Mouse (Mus musculus): Measurements from ENCODE around the gene Arhgef3. TPM values are rescaled to one million over a fixed set of nuclear protein-coding genes. Genes with fewer than 3 reads are reported as not detected.

Arhgef3 gene
- polyA plus RNA-seq, 2 experiments: 2.6 to 5.4 TPM

DNA sequence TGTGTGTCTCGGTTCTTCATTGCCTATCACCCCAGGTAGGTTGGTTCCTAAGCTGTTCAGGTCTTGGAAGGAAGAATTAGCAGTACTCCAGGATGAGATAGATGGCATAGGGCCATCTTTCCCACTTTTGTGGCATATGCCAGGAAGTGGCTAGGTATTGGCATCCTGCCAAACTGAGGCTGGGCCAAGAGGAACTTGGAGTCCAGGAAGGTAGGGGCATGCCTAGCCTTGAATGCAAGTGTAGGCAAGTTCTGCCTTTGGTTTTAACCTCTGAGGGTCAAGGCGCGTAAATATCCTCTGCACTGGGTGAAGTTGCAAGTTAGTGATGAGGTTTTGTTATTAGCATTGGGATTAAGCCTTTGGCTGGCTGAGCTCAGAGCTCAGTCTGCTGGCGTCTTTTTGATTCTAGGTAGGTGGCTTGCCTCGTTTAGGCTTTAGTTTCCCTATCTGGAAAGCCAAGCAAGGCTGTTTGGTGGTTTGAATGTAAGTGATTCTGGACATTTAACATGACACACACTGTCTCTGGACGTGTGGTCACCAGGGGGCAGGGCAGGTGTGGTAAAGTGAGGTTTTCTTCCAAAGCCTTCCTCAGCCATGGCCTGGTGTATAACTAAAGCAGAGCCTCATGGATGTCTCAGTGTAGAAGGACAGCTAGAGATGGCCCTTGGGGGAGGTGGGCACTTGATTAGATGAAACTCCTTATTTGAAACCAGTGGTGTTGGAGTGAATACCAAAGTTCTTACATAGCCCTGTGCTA lies 5.8 kb upstream of the Arhgef3 start:
- Histone ChIP-seq H3K4me3 (ENCODE audit: insufficient read depth in 1 of 2, low read depth in 2 of 2, low read length in 2 of 2) (no peak overlapping the region), H3K9ac (replicated peaks) (no peak overlapping the region), H3K4me2 (ENCODE audit: low read depth) (no peak overlapping the region), H3K27ac (no peak overlapping the region), H3K9me3 (ENCODE audit: control insufficient read depth, low read length) (no peaks in the 10 kb centered on the region), H3K27me3 (ENCODE audit: control insufficient read depth, insufficient read depth, low read length) (no peaks in the 10 kb centered on the region), H3K36me3 (replicated peaks; ENCODE audit: control insufficient read depth, insufficient read depth, low read depth) (no peaks in the 10 kb centered on the region), H3K4me1 (replicated peaks; ENCODE audit: control insufficient read depth in 2 of 2, insufficient read depth in 2 of 2, low read length in 1 of 2) (no peaks in the 10 kb centered on the region)
- DNase-seq (ENCODE audit: low read depth in 3 of 3, low spot score in 3 of 3) (no peak), ATAC-seq (ENCODE audit: insufficient read depth) (no peak)
- 46% methylated on average over 6 of the region's 6 CpGs for WGBS (ENCODE audit: insufficient replicate concordance)
- TF ChIP-seq EP300 (IDR thresholded peaks at IDR 0.05; ENCODE audit: low read depth) (no peak), CTCF (IDR thresholded peaks at IDR 0.05; ENCODE audit: low read depth) (peak; percentile 27)

- Histone ChIP-seq H3K36me3 (replicated peaks; ENCODE audit: control insufficient read depth, insufficient read depth, low read depth) (no peaks in the 10 kb centered on the region), H3K9ac (replicated peaks) (no peak overlapping the region), H3K4me1 (replicated peaks; ENCODE audit: control insufficient read depth in 2 of 2, insufficient read depth in 2 of 2, low read length in 1 of 2) (no peaks in the 10 kb centered on the region), H3K4me2 (ENCODE audit: low read depth) (peak overlapping the region; percentile 62), H3K4me3 (ENCODE audit: insufficient read depth in 1 of 2, low read depth in 2 of 2, low read length in 2 of 2) (peak overlapping the region; percentile 35 to 47), H3K27ac (no peak overlapping the region), H3K9me3 (ENCODE audit: control insufficient read depth, low read length) (no peaks in the 10 kb centered on the region), H3K27me3 (ENCODE audit: control insufficient read depth, insufficient read depth, low read length) (peaks cover 11% of the 10 kb centered on the region)
- 16% methylated on average over 11 of the region's 11 CpGs for WGBS (ENCODE audit: insufficient replicate concordance)
- DNase-seq (ENCODE audit: low read depth in 3 of 3, low spot score in 3 of 3) (no peak), ATAC-seq (ENCODE audit: insufficient read depth) (no peak)
- TF ChIP-seq EP300 (IDR thresholded peaks at IDR 0.05; ENCODE audit: low read depth): no peak
- TF ChIP-seq CTCF (IDR thresholded peaks at IDR 0.05; ENCODE audit: low read depth): no peak
These were observed 569 bp downstream of the Arhgef3 start for GRCm38 (mm10) chr14:27115275-27115660.

- ATAC-seq (ENCODE audit: insufficient read depth) (no peak), DNase-seq (ENCODE audit: low read depth in 3 of 3, low spot score in 3 of 3) (no peak)
- 49% methylated on average over 6 of the region's 6 CpGs for WGBS (ENCODE audit: insufficient replicate concordance)
- peaks cover 11% of the 10 kb centered on the region for H3K27me3 ChIP-seq (ENCODE audit: control insufficient read depth, insufficient read depth, low read length)
- no peak overlapping the region for H3K4me3 ChIP-seq (ENCODE audit: insufficient read depth in 1 of 2, low read depth in 2 of 2, low read length in 2 of 2)
- H3K27ac ChIP-seq: no peak overlapping the region
- no peak overlapping the region for H3K4me2 ChIP-seq (ENCODE audit: low read depth)
- TF ChIP-seq EP300 (IDR thresholded peaks at IDR 0.05; ENCODE audit: low read depth) (no peak), CTCF (IDR thresholded peaks at IDR 0.05; ENCODE audit: low read depth) (no peak)
- no peaks in the 10 kb centered on the region for H3K36me3 ChIP-seq (replicated peaks; ENCODE audit: control insufficient read depth, insufficient read depth, low read depth)
- no peaks in the 10 kb centered on the region for H3K9me3 ChIP-seq (ENCODE audit: control insufficient read depth, low read length)
- no peaks in the 10 kb centered on the region for H3K4me1 ChIP-seq (replicated peaks; ENCODE audit: control insufficient read depth in 2 of 2, insufficient read depth in 2 of 2, low read length in 1 of 2)
- H3K9ac ChIP-seq (replicated peaks): no peak overlapping the region
These were observed 1.3 kb downstream of the Arhgef3 start for GRCm38 (mm10) chr14:27115991-27116390.

DNA sequence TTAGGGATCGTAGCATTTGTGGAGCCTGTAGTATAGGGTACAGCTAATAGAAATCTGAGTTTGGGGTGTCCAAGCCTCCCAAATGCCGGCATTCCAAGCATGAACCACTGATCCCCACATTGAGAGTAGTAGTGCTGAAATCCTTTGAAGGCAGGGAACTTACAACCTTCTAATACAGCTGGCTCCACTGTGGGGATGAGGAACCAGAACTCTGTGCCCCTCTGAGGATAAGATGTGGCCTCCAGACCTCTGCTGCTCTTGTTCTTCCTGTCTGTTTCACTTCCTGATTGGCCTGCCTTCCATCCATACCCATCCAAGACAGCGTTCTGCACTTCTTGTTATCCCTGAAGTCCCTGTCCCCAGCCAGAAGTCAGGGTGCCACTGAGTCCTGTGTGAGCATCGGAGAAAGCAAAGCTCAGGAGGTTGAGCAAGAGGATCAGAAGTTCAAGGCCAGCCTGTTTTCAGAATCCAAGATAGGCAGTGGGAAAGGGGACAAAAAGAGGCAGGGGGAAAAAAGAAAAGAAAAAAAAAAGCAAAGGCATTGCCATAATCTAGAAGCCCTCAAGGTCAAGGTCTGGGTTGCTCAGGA lies 2.0 kb downstream of the Arhgef3 start:
- no peak overlapping the region for H3K4me2 ChIP-seq (ENCODE audit: low read depth)
- H3K27ac ChIP-seq: no peak overlapping the region
- H3K9me3 ChIP-seq (ENCODE audit: control insufficient read depth, low read length): no peaks in the 10 kb centered on the region
- H3K4me3 ChIP-seq (ENCODE audit: insufficient read depth in 1 of 2, low read depth in 2 of 2, low read length in 2 of 2): no peak overlapping the region
- no peak overlapping the region for H3K9ac ChIP-seq (replicated peaks)
- H3K27me3 ChIP-seq (ENCODE audit: control insufficient read depth, insufficient read depth, low read length): peaks cover 11% of the 10 kb centered on the region
- no peaks in the 10 kb centered on the region for H3K36me3 ChIP-seq (replicated peaks; ENCODE audit: control insufficient read depth, insufficient read depth, low read depth)
- TF ChIP-seq EP300 (IDR thresholded peaks at IDR 0.05; ENCODE audit: low read depth): no peak
- no peak for TF ChIP-seq CTCF (IDR thresholded peaks at IDR 0.05; ENCODE audit: low read depth)
- no peak for DNase-seq (ENCODE audit: low read depth in 3 of 3, low spot score in 3 of 3)
- no peaks in the 10 kb centered on the region for H3K4me1 ChIP-seq (replicated peaks; ENCODE audit: control insufficient read depth in 2 of 2, insufficient read depth in 2 of 2, low read length in 1 of 2)
- WGBS (ENCODE audit: insufficient replicate concordance): 49% methylated on average over 4 of the region's 4 CpGs
- ATAC-seq (ENCODE audit: insufficient read depth): no peak

- Histone ChIP-seq H3K27ac (no peak overlapping the region), H3K27me3 (ENCODE audit: control insufficient read depth, insufficient read depth, low read length) (peaks cover 11% of the 10 kb centered on the region), H3K9ac (replicated peaks) (no peak overlapping the region), H3K36me3 (replicated peaks; ENCODE audit: control insufficient read depth, insufficient read depth, low read depth) (no peaks in the 10 kb centered on the region), H3K9me3 (ENCODE audit: control insufficient read depth, low read length) (no peaks in the 10 kb centered on the region), H3K4me3 (ENCODE audit: insufficient read depth in 1 of 2, low read depth in 2 of 2, low read length in 2 of 2) (no peak overlapping the region), H3K4me2 (ENCODE audit: low read depth) (no peak overlapping the region), H3K4me1 (replicated peaks; ENCODE audit: control insufficient read depth in 2 of 2, insufficient read depth in 2 of 2, low read length in 1 of 2) (no peaks in the 10 kb centered on the region)
- ATAC-seq (ENCODE audit: insufficient read depth): no peak
- TF ChIP-seq CTCF (IDR thresholded peaks at IDR 0.05; ENCODE audit: low read depth): no peak
- TF ChIP-seq EP300 (IDR thresholded peaks at IDR 0.05; ENCODE audit: low read depth): no peak
- WGBS (ENCODE audit: insufficient replicate concordance): 69% methylated on average over 5 of the region's 5 CpGs
- DNase-seq (ENCODE audit: low read depth in 3 of 3, low spot score in 3 of 3): no peak
These were observed 3.8 kb downstream of the Arhgef3 start for GRCm38 (mm10) chr14:27118546-27118945.
